Mouse (Mus musculus) urinary bladder, postnatal 4 days (tissue): Measurements from ENCODE around the gene Sys1.
A peak's percentile ranks its signal among the peaks of the same experiment; 100 is the strongest.

ENCODE experiments used
- DNase-seq, 2 experiments: peaks; one replicate each; pipeline ENCODE4 v3.0.0; 2021 to 2022; ENCODE audit warnings: low spot score in 2 of 2

Gene Sys1

DNA sequence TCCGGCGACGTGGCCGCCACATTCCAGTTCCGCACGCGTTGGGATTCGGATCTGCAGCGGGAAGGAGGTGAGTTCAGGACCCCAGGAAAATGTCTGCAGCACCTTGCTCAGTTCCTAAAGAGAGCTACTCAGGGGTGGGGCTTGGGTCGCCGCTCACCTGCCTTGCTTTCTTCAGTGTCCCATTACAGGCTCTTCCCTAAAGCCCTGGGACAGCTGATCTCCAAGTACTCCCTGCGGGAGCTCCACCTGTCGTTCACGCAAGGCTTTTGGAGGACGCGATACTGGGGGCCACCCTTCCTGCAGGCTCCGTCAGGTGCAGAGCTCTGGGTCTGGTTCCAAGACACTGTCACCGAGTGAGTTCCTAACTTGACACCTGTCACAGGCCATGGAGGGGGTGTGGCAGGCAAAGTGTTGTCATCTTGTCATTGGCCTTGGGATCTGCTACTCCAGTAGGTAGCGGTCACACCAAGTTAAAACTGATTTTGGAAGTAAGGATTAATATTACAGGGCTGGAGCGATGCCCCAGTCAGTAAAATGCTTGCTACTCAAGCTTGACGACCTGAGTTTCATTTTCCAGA lies 41.0 kb downstream of the Sys1 start:
- DNase-seq: no peak

DNA sequence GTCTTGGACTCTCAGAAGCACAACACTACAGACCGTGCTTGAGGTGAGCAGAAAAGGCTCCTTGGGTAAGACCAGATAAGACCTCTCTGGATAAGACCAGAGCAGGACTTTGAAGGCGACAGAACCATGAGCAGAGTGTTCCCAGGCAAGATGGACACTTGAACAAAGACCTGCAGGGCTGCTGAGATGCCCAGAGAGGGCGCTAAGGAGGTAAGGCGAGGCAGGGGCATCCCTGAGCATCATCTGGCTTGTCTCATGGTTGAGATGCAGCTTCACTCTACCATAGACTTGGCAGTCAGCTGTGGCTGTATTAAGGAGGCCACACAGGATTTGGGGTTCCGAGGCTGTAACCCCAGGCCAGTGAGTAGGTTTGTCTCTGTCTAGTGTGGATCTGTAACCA lies 42.6 kb downstream of the Sys1 start:
- DNase-seq: no peak

DNA sequence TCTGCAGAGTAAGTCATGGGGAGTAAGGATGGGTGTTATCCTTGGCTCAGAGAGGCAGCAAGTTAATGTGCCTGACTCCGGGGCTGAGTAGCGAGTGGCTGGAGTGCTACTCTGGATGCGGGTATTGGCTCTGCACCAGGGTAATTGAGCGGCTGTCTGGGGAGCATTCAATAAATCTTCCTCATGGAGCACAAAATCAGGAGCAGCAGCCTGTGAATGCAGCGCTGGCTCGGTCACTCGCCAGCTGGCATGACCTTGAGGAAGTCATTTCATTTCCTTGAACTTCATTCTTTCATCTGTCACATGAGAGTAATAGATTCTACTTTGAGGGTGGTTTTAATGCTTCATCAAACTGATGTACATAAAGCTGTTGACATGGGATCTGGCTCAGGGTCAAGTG lies 43.7 kb downstream of the Sys1 start:
- no peak for DNase-seq

DNA sequence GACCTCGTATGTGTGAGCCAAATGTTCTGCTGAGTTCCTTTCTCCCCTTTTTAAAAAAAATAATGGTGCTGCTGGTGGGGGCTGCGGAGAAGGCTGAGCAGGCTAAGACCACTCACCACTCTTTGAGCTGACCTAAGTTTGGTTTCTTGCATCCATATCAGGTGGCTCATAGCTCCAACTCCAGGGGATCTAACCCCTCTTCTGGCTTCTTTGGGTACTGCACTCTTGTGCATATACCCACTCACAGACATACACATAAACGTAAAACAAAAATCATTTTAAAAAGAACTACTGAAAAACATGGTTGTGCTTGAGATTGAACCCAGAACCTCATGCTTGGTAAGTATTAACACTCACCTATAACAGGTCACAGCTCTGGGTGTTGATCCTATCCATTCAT lies 48.2 kb downstream of the Sys1 start:
- DNase-seq: no peak

GRCm38 (mm10) chr2:164505619-164506347 lies 49.0 kb downstream of the Sys1 start:
- DNase-seq: no peak

- no peak for DNase-seq
Measured at GRCm38 (mm10) chr2:164507811-164508210, 51.0 kb downstream of the Sys1 start.

DNA sequence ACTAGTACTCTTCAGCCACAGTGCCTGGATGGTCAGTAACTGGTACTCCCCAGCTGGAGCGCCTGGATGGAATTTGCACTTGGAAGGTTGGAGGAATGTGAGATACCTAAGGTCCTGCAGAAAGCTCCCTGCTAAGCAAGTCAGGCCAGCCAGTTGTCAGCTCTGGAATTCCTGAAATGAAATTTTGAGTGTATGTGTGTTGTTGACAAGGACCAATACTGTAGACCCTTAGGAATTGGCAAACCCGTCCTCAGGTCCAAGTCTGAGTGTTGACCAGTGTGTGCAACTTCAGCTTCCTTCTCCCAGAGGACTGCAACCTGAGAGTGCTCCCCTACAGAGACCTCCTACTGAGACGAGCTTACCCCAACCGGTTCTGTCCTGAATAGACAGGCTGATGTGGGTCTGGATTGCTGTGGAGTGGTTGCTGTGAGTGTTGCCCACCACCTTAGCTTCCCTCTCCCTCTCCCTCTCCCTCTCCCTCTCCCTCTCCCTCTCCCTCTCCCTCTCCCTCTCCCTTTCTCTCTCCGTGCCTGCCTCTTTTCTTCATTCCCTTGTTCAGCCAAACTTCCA lies 53.9 kb downstream of the Sys1 start:
- no peak for DNase-seq

GRCm38 (mm10) chr2:164512121-164512909 lies 55.6 kb downstream of the Sys1 start:
- no peak for DNase-seq

GRCm38 (mm10) chr2:164513389-164513788 lies 56.6 kb downstream of the Sys1 start:
- DNase-seq: no peak

DNA sequence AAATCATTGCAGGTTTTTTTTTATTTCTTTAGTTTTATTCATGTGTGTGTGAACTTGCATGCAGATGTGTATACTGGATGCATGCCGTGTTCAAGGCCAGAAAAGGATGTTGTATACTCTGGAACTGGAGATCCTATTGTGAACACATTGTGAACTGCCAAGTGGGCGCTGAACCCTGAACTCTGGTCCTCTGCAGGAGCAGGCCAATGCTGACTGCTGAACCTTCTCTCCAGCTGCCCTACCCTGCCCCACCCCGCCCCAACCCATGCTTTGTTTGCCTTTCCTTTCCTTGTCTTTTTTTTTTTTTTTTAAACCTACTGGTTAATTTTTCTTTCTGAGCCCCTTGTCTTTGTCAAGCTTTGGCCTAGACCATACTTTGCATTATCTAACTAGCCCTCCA lies 58.2 kb downstream of the Sys1 start:
- DNase-seq: no peak

DNA sequence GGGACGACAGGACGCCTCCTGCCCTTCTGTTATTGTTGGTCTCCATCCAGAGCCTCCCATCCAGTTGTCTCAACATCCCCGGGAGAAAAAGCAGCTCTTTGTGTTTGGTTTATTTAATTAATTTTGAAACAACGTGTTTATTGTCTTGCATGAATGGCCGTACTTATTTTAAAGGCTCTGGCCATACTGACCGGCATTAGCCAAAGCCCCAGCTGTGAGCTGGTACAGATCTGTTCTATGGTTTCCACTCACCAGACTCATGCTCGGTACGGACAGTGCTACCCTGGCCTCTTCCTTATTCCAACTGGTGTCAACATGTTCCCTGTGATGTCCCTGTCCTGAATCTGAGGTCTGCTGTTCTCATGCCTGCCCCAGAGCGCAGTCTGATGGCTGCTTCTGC lies 59.1 kb downstream of the Sys1 start:
- DNase-seq: no peak

- DNase-seq: no peak
Measured at GRCm38 (mm10) chr2:164516592-164516991, 59.8 kb downstream of the Sys1 start.

DNA sequence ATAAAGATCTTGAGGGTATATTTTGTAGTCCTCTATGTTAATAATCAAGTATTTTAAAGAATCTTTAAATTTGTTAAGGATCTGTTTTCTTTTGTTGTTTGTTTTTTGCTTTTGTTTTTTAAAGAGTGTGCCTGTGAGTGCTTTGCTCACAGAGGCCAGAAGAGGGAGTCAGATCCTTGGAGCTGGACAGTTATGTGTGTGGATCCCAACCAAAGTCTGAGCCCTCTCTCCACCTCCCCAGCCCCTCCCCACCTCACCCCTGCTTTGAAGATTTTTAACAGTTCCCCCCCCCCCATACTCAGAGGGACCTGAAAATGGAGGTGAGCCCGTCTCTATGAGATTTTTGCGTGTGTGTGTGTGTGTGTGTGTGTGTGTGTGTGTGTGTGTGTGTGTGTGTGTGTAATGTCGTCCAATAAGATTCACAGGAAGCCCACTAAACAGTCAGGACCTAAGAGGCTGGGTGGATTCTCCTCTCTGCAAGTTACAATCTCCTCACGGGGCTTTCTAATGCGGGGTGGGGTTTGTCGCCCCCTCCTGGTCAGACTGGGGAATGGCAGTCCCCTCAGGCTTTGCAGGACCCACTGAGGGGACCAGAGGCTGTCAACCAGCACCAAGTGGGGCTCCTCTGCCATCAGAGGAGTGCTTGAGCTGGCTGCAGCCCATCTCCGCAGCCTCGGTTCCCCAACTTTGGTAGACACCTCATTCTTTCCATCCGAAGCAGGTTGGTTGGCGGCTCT lies 60.9 kb downstream of the Sys1 start:
- DNase-seq: peak in 1 of 2 experiments; percentile 47

GRCm38 (mm10) chr2:164518266-164519170 lies 61.8 kb downstream of the Sys1 start:
- no peak for DNase-seq

- no peak for DNase-seq
Measured at GRCm38 (mm10) chr2:164519171-164519526, 62.4 kb downstream of the Sys1 start.

DNA sequence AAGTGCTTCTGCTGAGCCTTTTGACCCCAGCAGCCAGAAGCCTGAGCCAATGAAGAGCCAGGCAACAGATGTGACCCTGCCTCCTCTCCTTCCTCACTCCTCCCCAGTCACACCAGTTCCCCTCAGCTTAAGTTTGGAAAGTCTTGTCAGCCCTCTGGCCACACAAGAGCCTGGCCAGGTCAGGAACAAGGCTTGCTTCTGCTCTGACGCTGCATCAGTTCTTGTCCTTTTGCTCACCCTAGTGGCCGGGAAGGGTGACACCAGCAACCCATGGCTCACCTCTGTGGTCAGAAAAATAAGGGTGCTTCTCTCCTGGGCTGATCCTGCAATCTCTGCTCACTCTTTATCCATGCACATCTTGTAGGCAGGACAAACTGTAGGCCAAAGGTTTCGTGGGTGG lies 64.0 kb downstream of the Sys1 start:
- DNase-seq: peak in 1 of 2 experiments; percentile 46

GRCm38 (mm10) chr2:164521841-164522240 lies 65.1 kb downstream of the Sys1 start:
- DNase-seq: no peak

GRCm38 (mm10) chr2:164522280-164522679 lies 65.5 kb downstream of the Sys1 start:
- DNase-seq: no peak

GRCm38 (mm10) chr2:164523301-164523773 lies 66.6 kb downstream of the Sys1 start:
- DNase-seq: no peak

DNA sequence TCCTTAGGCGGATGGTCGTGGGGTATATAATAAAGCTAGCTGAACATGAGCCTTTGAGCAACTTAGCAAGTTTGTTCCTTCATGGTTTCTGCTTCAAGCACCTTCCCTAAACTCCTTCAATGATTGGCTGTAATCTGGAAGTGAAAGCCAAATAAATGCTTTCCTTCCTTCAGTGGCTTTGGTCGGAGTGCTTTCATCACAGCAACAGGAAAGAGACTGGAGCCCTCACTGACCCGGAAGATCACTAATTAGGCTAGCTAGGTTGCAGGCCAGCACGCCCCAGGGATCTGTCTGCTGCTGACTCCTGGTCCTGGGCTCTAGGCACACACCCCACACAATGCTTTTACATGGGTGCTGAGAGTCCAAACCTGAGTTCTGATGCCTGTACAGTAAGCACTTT lies 71.8 kb downstream of the Sys1 start:
- DNase-seq: no peak
